Mouse (Mus musculus) neural tube, embryonic 10.5 days (tissue): Measurements from ENCODE around the gene Stat3.

ENCODE experiments used
- DNase-seq: peaks from one replicate; pipeline ENCODE4 v3.0.0-alpha.2; 2017; ENCODE audit warnings: low spot score; ENCODE audit errors: extremely low spot score

Stat3 gene

DNA sequence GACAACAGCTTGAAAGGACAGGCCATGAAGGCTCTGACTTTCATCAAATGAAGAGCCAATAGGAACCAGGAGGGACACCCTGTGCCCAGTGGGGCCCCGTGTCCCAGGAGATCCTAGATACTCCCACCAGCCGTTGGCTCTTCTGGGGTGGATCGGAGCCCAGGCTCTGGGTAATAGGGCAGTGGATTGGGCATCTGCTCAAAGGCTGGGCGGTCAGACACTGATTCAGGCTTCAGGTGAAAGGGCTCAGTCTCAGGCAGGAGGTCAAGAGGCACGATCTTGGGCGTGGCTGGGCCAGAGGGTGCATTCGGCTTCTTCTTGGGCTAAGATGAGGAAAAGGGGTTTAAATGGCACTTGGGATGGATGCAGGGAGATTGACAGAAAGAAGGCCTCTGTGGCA lies 24.8 kb upstream of the Stat3 start:
- no peak for DNase-seq

DNA sequence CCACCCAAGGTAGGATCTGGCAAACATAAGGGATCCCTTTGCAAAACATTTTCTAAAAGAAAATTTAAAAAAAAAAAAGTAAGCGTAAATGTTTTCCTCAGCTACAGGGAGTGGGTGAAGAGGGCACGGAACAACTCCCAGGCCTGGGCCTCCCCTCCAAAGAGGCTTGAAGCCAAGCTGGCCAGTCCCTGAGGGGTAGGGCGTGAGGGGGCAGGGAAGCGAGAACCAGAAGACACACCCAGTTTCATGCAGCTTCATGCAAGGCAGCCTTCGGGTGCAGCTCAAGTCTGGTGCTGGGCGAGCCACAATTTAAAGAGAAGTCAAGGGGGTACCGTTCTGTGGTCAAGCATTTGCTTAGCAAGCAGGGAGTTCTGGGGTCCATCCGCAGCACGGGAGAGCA lies 24.3 kb upstream of the Stat3 start:
- DNase-seq: no peak

DNA sequence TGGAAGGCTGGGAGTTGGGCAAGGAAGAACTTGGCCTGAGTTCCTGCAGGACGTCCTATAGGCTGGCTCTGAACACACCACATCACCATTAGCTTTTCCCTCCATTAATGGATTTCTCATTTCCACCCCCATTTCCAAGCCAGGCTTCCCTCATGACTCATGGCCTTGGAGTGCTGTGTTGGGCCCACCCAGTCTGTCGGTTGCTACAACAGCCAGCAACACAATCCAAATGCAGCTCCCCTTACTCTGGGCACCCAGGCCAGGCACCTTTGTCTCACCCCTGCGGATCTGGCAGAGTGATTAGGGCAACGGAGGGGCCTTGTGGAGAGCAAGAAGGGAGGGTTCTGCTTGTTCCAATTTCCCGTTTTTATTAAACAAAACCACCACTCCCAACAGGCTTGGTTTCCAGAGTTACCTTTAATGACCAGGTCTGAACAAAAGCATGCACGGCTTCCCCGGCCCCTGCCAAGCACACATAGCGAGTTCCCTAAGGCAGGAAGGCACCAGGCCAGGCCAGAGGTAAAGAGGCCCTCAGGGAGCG lies 23.1 kb upstream of the Stat3 start:
- DNase-seq: no peak

DNA sequence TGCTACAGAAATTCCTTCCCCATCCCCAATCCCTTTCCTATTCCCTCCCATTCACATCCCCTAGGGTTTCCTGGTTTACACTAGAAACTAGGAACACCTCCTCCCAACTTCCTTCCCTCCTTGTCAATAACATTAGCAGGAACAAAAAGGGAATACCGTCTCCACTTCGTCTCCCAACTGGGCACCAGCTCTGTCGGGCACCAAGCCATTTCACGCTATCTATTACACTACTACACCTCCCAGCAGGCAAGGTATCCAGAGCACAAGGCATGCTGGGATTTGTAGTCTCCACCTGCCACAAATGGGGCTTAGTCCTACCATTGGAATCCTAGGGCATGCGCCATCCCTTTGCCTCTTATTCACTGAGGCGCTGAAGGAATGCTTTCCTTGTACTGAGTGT lies 21.2 kb upstream of the Stat3 start:
- no peak for DNase-seq

DNA sequence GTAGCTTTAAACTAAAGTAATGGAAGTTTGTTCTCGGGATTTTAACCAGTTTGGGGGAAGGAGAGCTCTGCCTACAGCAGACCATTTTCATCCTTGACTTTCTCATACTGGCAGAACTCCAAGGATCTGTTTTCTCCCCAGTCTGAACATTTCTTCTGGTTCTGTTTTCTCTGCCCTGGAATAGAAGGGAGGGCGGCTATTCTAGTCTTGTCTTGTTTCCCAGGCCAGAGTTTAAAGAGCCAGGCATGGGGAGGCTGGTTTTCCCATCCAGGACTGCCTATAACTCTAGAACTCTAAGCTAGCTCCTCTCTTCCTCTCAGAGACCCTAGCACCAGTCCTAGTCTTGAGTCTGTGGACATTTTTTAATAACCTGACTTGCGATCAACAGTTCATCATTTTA lies 20.5 kb upstream of the Stat3 start:
- DNase-seq: no peak

DNA sequence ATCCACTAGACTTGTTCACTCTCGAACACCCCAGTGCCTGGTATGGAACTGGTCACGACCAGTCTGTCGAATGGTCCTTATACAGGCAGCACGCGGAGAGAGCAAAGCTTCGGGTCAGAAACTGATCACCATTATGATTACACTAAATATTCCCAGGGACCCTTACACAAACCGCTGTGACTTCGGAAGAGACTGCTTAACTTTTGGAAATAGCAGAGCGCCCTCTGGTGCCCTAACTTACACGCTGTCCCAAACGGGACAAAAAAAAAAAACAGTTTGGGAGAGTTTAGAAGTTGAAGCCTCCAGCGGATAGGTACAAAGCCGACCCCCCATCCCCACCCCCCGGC lies 20.1 kb upstream of the Stat3 start:
- DNase-seq: peak; percentile 69

DNA sequence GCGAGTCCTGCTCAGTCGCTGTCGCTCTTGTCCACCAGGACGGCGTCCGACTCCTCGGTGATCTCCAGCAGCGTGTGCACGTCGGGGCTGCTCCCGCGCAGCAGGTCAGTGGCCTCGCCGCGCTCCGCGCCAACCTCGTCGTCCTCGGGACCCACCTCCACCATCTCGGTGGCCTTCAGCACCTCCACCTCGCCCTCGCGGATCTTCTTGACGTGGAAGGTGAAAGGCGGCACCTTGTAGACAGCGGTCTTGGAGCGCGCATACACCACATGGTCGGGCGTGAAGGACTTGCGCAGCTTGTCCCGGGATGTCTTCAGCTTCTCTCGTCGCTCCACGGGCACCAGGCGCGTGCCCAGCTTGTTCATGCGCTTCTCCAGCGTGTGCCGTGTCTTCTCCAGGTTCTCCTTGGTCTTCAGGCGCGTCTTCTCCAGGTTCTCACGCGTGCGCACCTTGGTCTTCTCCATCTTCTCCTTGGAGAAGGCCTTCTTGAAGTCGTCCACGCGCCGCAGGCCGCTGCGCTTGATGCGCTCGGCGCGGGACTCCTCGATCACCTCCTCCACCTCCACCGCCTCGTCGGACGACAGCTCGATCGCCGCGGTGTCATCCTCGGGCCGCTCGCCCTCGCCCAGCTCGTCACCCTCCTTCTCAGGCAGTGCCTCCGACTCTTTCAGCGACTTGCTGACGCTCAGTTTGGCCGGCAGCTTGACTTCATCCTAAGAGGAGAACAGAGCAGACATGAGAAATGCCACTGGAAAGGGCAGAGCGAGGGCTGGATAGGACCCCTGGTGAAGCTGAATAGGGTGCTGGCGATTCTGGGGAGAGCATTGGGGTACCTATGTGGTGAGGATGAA lies 19.5 kb upstream of the Stat3 start:
- DNase-seq: peak; percentile 38

DNA sequence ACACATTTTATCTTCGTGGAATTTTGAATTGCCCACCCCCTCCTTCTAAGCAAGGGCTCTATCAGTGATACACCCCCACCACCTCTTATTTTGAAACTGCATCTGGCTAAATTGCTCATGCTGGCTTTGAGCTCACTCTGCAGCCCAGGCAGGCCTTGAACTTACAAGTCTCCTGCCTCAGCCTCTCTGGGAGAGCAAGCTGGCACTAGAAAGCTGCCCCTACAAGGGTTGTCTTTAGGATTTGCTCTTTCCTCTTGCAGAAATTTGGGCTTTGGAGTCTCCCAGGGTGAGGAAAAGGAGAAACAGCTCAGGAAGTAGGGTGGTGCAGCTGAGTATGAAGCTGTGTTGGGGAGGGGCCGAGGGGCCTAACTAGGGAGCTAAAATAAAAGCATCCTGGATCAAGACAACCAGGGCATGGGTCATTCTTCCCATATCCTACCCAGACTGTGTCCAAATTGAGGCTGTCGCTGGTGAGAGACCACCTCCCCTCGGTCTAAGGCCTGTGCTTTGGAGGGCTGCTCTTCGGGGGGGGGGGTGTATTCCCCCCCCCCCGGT lies 18.7 kb upstream of the Stat3 start:
- DNase-seq: peak; percentile 27

DNA sequence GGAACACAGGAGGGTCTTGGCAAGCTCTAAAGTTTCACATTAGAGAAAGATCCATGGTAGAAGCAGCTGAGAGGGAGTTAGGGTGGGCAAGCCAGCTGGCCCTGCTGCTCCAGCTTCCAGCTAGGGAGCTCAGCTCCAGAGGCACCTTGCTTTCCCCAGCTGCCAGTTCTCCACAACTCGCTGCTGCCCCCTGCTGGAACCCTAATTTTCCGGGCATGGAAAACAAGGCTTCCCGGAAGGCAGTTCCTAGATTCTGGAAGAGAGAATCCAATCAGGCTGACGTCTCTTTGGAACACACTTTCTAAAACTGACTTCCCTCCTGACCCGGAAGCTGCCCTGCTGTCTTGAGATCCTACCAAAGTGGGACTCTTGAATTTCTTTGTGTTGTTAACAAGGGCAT lies 17.9 kb upstream of the Stat3 start:
- peak; percentile 98 for DNase-seq

DNA sequence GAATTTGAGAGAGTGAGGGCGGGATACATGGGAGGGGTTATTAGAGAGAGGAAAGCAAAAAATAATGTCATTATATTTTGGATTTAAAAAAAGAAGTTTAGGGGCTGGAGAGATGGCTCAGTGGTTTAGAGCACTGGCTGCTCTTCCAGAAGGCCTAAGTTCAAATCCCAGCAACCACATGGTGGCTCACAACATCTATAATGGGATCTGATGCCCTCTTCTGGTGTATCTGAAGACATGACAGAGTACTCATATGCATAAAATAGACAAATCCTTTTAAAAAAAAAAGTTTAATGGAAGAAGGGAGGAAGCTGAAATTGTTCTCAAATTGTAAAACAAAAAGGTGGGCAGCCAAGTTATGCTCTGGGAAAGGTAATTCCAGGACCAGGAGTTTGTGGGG lies 10.2 kb upstream of the Stat3 start:
- DNase-seq: no peak

DNA sequence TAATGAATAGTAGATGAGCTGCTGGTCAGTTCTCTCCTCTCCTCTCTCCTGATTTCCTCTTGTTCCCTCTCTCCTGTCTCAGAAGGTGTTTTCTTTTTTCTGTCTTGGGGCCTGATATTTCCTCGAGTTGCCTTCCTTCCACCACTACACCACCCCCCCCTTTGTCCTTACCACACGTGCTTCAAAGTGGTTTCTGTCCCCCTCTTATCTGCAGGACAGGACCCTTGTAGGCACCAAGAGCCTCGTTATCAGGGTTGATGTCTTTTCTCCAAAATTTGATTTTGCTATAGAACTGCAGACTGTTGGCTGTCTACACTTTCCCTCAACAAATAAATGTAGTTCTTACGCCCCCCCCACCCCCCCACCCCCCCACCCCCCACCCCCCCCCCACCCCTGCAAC lies 9.0 kb upstream of the Stat3 start:
- DNase-seq: no peak

DNA sequence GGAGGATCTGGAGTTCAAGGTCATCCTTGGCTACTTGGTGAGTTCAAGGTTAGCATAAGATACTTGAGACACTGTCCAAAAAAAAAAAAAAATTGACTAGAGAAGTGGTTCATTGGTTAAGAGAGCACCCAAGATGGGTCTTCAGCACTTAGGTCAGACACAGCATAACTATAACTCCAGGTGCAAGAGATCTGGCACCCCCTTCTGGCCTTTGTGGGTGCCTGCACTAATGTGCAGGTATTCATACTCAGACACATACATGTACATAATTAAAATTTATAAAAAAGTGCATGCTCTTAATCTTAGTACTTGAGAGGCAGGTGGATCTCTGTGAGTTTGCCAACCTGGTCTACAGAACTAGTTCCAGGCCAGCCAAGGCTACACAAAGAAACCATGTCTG lies 8.2 kb upstream of the Stat3 start:
- no peak for DNase-seq

DNA sequence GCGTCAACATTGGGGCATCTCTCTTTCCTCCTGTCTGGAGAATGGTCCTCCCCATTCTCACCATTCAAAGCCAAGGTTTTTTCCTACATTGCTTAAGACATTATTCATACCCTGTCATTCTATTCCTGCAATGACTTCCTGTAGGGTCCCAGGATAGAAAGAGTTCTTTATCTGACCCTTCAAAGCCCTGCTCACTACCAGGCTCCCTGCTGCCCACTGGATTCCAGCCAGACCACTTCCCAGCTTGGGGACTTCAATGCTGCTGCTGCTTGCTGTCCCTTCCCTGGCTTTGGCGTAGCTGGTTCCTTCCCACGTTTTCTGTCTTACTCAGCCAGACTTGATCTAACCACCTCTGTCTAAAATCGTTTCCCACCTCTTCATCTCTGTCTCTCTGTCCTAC lies 7.5 kb upstream of the Stat3 start:
- DNase-seq: no peak

DNA sequence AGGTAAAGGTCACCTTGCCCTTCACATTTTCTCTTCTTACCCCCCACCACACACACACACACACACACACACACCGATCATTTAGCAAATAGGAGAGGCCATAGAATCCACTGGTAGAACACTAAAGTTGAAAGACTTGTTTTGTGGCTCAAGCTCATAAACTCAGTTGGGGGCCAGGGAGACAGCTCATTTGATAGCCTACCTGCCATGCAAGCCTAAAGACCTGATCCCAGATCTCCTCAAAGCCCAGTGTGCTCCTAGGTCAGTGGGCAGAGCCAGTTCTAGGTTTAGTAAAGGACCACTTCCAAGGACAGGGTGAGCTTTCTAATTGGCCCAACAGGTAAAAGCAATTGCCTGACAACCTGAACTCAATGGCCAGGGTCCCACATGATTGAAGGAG lies 3.0 kb upstream of the Stat3 start:
- DNase-seq: no peak

DNA sequence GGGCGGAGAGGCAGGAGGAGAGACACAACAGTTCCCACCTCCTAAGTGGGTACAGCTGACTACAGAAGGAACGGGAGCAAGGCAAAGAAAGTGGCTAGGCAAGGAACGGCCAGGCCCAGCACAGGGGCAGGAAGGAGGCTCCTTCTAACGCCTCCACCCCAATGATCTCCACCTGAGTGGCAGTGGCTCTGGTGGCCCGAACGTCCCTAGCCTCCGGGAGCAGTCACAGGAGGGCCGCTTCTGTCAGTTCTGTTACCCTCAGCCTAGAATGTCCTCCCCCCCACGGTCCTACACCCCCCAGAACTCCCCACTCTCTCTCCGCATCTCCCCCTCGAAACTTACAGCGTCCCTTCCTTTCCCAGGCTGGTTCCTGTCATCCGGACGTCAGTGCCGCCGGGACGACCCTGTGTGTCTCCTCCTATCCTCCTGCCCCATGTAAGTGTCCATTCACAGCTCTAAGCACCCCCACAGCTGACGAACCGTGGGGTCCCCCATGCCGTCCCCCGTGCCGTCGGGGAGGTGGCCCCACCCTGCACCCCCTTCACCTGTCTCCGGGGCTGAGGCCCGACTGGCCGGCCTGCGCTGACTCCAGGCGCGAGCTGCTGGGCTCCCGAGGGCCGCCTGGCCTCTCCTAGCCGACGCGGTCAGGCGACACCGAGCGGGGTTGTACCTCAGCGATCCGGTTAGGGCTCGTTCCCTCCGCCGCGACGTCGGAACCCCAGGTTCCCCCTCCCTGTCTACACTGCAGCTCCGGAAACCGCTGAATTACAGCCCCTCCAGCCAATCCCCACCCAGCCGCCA lies 429 bp downstream of the Stat3 start:
- no peak for DNase-seq

DNA sequence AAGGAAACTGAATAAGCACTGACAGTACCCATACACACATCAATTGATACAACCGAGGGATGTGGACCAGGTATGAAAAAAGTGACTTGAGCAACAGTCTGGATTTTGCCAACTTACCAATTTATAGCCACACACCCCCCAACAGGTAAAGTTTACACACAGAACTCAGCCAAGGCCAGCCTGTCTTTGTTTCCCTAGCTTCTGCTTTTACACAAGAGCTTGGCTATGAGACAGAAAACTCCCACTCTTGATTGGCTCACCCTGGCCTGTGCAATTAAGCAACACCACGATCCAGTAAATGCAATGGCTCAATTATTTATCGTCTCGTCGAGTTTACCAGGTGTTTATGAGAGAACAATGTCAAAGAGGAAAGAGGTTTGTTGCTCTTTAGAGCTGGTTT lies 1.2 kb downstream of the Stat3 start:
- DNase-seq: no peak

DNA sequence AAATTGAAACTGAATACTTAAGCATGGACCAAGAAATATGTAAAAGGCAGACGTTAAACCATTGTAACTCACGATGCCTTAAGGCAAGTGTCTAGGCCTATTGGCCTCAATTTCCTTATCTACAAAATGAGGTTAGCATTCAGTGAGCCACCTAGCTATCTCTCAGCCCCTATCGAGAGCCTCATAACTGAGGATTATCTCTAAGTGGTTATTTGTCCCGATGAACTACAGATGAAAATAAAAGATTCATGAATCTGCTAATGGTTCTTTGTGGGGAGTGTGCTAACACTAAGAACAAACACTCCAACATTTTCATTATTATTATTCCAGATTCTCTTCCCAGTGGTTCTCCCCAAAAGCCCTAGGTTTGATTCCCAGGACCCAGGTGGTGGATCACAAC lies 2.0 kb downstream of the Stat3 start:
- no peak for DNase-seq

DNA sequence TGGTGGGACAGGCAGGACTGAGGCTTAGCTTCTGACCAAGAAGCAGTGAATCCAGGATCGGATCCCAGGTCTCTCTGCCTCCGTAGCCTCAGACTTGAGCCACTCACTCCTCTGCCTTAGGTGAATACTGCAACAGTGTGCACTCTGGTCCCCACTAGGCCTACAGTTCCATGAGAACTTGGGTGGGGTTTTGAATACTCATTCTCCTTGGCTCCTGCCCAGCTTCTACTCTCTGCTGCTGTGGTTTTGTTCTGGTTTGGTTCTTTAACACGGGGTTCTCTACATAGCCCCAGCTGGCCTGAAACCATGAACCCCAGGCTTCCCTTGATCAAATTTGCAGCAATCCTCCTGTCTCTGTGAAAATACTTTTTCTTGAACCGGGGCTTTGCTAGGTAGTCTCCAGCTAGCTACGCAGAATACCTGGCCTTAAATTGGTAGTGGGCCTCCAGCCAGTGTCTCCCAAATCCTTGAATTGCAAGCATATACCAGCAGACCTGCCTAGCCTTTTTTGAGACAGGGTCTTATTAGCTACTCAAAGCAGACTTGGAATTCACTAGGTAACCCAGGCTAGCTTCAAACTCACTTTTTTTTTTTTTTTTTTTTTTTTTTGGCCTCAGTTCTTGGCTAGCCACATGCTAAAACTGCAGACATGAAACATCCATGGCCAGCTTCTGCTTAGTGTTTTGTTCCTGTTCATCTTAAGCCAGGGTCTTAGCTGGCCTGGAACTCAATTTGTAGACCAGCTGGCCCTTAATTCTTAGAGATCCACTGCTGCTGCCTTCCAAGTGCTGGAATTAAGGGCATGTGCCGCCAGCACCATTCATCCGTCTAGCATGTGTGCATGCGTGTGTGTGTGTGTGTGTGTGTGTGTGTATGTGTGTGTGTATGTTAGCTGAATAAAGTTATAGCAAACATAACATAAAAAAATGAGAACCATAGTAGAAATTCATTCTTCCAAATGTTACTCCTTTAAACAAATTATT lies 3.7 kb downstream of the Stat3 start:
- no peak for DNase-seq

DNA sequence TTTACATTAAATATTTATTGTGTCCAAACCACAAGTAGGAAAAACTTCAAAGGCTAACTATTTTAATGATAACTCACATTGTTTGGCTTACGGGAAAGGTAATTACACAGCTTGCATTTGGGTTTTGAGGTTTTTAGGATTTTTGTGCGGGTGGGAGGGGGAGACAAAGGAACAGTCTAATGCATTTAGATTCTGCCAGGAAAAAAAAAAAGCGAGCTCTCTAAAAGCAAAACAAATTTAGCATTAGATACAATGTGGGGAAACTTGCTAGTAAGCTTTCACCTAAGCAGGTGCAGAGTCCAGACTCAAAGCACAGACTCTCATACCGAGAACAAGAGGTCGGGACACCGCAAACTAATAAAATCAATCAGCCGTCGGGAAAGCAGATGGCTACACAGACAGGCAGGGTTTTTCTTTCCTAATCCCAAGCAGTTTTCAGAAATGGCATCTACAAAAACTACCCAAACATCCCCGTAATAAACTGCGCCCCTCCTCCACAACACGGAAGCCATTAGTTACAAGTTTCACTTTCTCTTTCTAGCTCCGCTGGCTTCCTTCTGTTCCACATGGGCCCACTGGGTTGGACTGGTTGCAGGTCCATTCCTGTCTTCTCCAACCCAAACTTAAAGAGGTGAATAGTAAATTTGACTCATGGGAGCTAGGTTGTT lies 8.0 kb downstream of the Stat3 start:
- no peak for DNase-seq

DNA sequence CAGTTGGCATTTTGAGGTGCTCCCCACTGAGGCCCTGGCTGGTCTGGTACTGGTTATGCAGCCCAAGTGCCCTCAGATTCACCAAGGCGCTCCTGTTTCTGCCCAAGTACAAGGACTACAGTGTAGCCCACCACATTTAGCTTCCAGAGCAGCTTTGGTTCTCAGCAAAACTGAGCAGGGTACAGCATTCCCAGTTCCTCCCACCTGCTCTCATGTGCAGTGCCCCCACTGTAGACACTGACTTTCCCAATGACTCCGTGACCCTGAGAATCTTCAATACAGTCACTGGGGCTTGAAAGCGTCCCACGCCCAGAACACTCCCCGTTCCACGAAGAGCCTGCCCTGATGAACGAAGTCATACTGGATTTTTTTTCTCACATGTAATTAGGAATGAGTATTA lies 8.7 kb downstream of the Stat3 start:
- no peak for DNase-seq

DNA sequence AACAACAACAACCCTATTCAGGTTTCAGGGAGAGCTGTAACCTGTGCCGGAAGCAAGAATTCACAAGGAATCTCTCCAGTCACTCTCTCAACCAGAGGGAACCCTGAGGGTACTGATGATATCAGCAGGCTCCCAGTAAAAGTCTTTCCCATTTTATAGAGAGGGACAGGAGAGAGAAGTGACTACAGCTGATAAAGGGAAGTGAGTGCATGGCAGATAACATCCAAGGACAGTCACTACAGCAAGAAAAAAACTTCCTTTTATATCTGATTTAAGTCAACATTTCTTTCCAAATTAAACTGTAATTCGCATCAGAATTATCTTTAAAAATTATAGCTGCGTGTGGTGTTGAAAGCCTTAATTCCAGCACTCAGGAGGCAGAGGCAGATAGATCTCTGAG lies 12.0 kb downstream of the Stat3 start:
- no peak for DNase-seq
